In genomic region chr11:84661981-84662380, GRCm38 (mm10) we compare ENCODE assay signal across 8 mouse cellular contexts.
DNase-seq lines count a peak whose midpoint lies in the region; ATAC-seq and TF ChIP-seq lines count a peak whose summit lies in the region.

No protein-coding gene starts in this region.

- no peak for TF ChIP-seq EP300 in liver, embryonic 14.5 days (IDR thresholded peaks at IDR 0.05; ENCODE audit: low read depth)

- TF ChIP-seq CTCF in liver, embryonic 14.5 days (IDR thresholded peaks at IDR 0.05; ENCODE audit: low read depth), result no peak

- no peak overlapping the region for H3K4me2 ChIP-seq in hindbrain, embryonic 12.5 days (replicated peaks)
- no peak overlapping the region for H3K4me2 ChIP-seq in liver, embryonic 14.5 days (ENCODE audit: low read depth)

- H3K36me3 ChIP-seq in hindbrain, embryonic 10.5 days, result no peaks in the 10 kb centered on the region
- no peaks in the 10 kb centered on the region for H3K36me3 ChIP-seq in hindbrain, embryonic 12.5 days
- no peaks in the 10 kb centered on the region for H3K36me3 ChIP-seq in ES-E14 (ENCODE audit: control insufficient read depth, insufficient read depth, low read length, poor library complexity, severe bottlenecking)
- H3K36me3 ChIP-seq in liver, embryonic 14.5 days (replicated peaks; ENCODE audit: control insufficient read depth, insufficient read depth, low read depth), result no peaks in the 10 kb centered on the region

- in situ Hi-C loops in ES-E14 (cut with MboI; ENCODE audit: low sequenced_read_pairs in 2 of 2, unreplicated experiment in 2 of 2), result no loop called here

- H3K4me3 ChIP-seq in hindbrain, embryonic 10.5 days, result no peak overlapping the region
- no peak overlapping the region for H3K4me3 ChIP-seq in hindbrain, embryonic 12.5 days
- no peak overlapping the region for H3K4me3 ChIP-seq in ES-E14 (ENCODE audit: insufficient read depth in 1 of 2, low read depth in 1 of 2, low read length in 2 of 2, poor library complexity in 1 of 2, severe bottlenecking in 1 of 2)
- no peak overlapping the region for H3K4me3 ChIP-seq in liver, embryonic 14.5 days (ENCODE audit: insufficient read depth in 1 of 2, low read depth in 2 of 2, low read length in 2 of 2)

- no peak overlapping the region for H3K27ac ChIP-seq in hindbrain, embryonic 10.5 days
- no peak overlapping the region for H3K27ac ChIP-seq in hindbrain, embryonic 12.5 days
- H3K27ac ChIP-seq in ES-E14 (ENCODE audit: insufficient read depth, low read depth, low read length, poor library complexity, severe bottlenecking), result no peak overlapping the region
- no peak overlapping the region for H3K27ac ChIP-seq in liver, embryonic 14.5 days

- WGBS in hindbrain, embryonic 10.5 days, result 10% methylated on average over 7 of the region's 7 CpGs
- WGBS in hindbrain, embryonic 12.5 days, result 19% methylated on average over 7 of the region's 7 CpGs
- WGBS in liver, embryonic 14.5 days (ENCODE audit: insufficient replicate concordance), result 11% methylated on average over 7 of the region's 7 CpGs

- H3K9ac ChIP-seq in hindbrain, embryonic 12.5 days, result no peak overlapping the region
- no peak overlapping the region for H3K9ac ChIP-seq in ES-E14 (ENCODE audit: insufficient read depth, low read depth, low read length, poor library complexity, severe bottlenecking)
- H3K9ac ChIP-seq in liver, embryonic 14.5 days (replicated peaks), result no peak overlapping the region

- no peak for ATAC-seq in hindbrain, embryonic 12.5 days (ENCODE audit: low FRiP score)
- ATAC-seq in liver, embryonic 14.5 days (ENCODE audit: insufficient read depth), result no peak

- no peaks in the 10 kb centered on the region for H3K9me3 ChIP-seq in hindbrain, embryonic 10.5 days
- no peaks in the 10 kb centered on the region for H3K9me3 ChIP-seq in hindbrain, embryonic 12.5 days (replicated peaks)
- H3K9me3 ChIP-seq in ES-E14 (ENCODE audit: control insufficient read depth, insufficient read depth, low read depth, low read length), result no peaks in the 10 kb centered on the region
- no peaks in the 10 kb centered on the region for H3K9me3 ChIP-seq in liver, embryonic 14.5 days (ENCODE audit: control insufficient read depth, low read length)

- peaks cover 46% of the 10 kb centered on the region for H3K4me1 ChIP-seq in hindbrain, embryonic 10.5 days (replicated peaks)
- peaks cover 12% of the 10 kb centered on the region for H3K4me1 ChIP-seq in hindbrain, embryonic 12.5 days
- H3K4me1 ChIP-seq in ES-E14 (ENCODE audit: control insufficient read depth in 2 of 2, insufficient read depth in 2 of 2, low read length in 2 of 2, poor library complexity in 1 of 2), result no peaks in the 10 kb centered on the region
- no peaks in the 10 kb centered on the region; a peak in 1 of 4 replicates for H3K4me1 ChIP-seq in liver, embryonic 14.5 days (replicated peaks; ENCODE audit: control insufficient read depth in 2 of 2, insufficient read depth in 2 of 2, low read length in 1 of 2)

- peak; percentile 75 for DNase-seq in hindbrain, embryonic 10.5 days (ENCODE audit: low spot score)
- peak; percentile 62 for DNase-seq in ES-E14 (ENCODE audit: low read depth, low spot score)
- DNase-seq in c-Kit-positive CD71-positive TER-119-negative erythroid progenitor cells, embryonic 14.5 days (ENCODE audit: low read depth), result peak; percentile 54
- peak; percentile 7 to 31 (median 9) for DNase-seq in liver, embryonic 14.5 days (ENCODE audit: low read depth in 3 of 3, low spot score in 3 of 3)
- no peak for DNase-seq in frontal cortex, postnatal 14 days (ENCODE audit: low spot score in 2 of 2)
- DNase-seq in left cerebral cortex, adult 9 months (ENCODE audit: low spot score in 2 of 2), result no peak
- no peak for DNase-seq in frontal cortex, postnatal 10 days (ENCODE audit: low spot score in 2 of 2)

- H3K27me3 ChIP-seq in hindbrain, embryonic 10.5 days (ENCODE audit: insufficient read depth, poor library complexity, severe bottlenecking), result peaks cover 26% of the 10 kb centered on the region
- peaks cover 10% of the 10 kb centered on the region for H3K27me3 ChIP-seq in hindbrain, embryonic 12.5 days
- H3K27me3 ChIP-seq in liver, embryonic 14.5 days (ENCODE audit: control insufficient read depth, insufficient read depth, low read length), result no peaks in the 10 kb centered on the region

TF ChIP-seq in ES-E14, 5 proteins besides CTCF, POLR2A, EP300 and RAD21:
- no peak for TF ChIP-seq ZNF384 (IDR thresholded peaks at IDR 0.05; ENCODE audit: low read depth, low read length)
- no peak for TF ChIP-seq HCFC1 (IDR thresholded peaks at IDR 0.05; ENCODE audit: borderline replicate concordance, insufficient read depth, low read length)
- TF ChIP-seq CHD2 (IDR thresholded peaks at IDR 0.05; ENCODE audit: low read depth, low read length), result no peak
- TF ChIP-seq MAFK (IDR thresholded peaks at IDR 0.05; ENCODE audit: insufficient read depth, low read depth, low read length), result no peak
- no peak for TF ChIP-seq ZC3H11A (IDR thresholded peaks at IDR 0.05; ENCODE audit: borderline replicate concordance, low read depth, low read length)

Comparison
In these comparisons a context has a peak if more than half of its experiments do, and no peak if none do; other contexts are left out.
1. DNase-seq: peak in hindbrain, embryonic 10.5 days (single experiment), ES-E14 (single experiment), c-Kit-positive CD71-positive TER-119-negative erythroid progenitor cells, embryonic 14.5 days (single experiment) and liver, embryonic 14.5 days (3 of 3); none in frontal cortex, postnatal 14 days (0 of 2), left cerebral cortex, adult 9 months (0 of 2) and frontal cortex, postnatal 10 days (0 of 2).